Mouse (Mus musculus): ENCODE data around the gene Psg29. TPM values are rescaled to one million over a fixed set of nuclear protein-coding genes. Genes with fewer than 3 reads are reported as not detected.

The Psg29 gene
- not detected in 2 replicates for polyA plus RNA-seq (2015; fragmentation: Nextera tagmentation; extraction: Ambion mirVana)

- Histone ChIP-seq H3K36me3 (ENCODE audit: control insufficient read depth, insufficient read depth) (no peaks in the 10 kb centered on the region), H3K4me1 (ENCODE audit: control insufficient read depth, low read depth, low read length) (no peaks in the 10 kb centered on the region), H3K9ac (ENCODE audit: low read depth, low read length) (no peak within 1 kb of the TSS), H3K27ac (ENCODE audit: low read length) (no peak within 1 kb of the TSS), H3K4me3 (ENCODE audit: low read depth, low read length) (no peak within 1 kb of the TSS), H3K27me3 (ENCODE audit: control insufficient read depth, insufficient read depth, low read depth, low read length) (no peaks in the 10 kb centered on the region), H3K4me2 (ENCODE audit: low read depth, low read length) (no peak within 1 kb of the TSS), H3K9me3 (replicated peaks; ENCODE audit: control insufficient read depth, low read length) (no peaks in the 10 kb centered on the region)
- no peak for ATAC-seq (ENCODE audit: low read depth)
Measured at GRCm38 (mm10) chr7:17203177-17203576, at the start of gene Psg29. Gene Psg29, plus strand, starts transcription at chr7:17203477.

- Histone ChIP-seq H3K4me1 (ENCODE audit: control insufficient read depth, low read depth, low read length) (no peaks in the 10 kb centered on the region), H3K27ac (ENCODE audit: low read length) (no peak overlapping the region), H3K4me2 (ENCODE audit: low read depth, low read length) (no peak overlapping the region), H3K9ac (ENCODE audit: low read depth, low read length) (no peak overlapping the region), H3K36me3 (ENCODE audit: control insufficient read depth, insufficient read depth) (no peaks in the 10 kb centered on the region), H3K9me3 (replicated peaks; ENCODE audit: control insufficient read depth, low read length) (no peaks in the 10 kb centered on the region), H3K4me3 (ENCODE audit: low read depth, low read length) (no peak overlapping the region), H3K27me3 (ENCODE audit: control insufficient read depth, insufficient read depth, low read depth, low read length) (no peaks in the 10 kb centered on the region)
- ATAC-seq (ENCODE audit: low read depth): no peak
- 17% methylated on average over 2 of the region's 2 CpGs for WGBS (ENCODE audit: insufficient replicate concordance)
Measured at GRCm38 (mm10) chr7:17155634-17156033, 47.6 kb upstream of the Psg29 start.

GRCm38 (mm10) chr7:17156885-17157677 is 46.2 kb upstream of the Psg29 start:
- Histone ChIP-seq H3K36me3 (ENCODE audit: control insufficient read depth, insufficient read depth) (no peaks in the 10 kb centered on the region), H3K9me3 (replicated peaks; ENCODE audit: control insufficient read depth, low read length) (no peaks in the 10 kb centered on the region), H3K27ac (ENCODE audit: low read length) (no peak overlapping the region), H3K4me3 (ENCODE audit: low read depth, low read length) (no peak overlapping the region), H3K4me2 (ENCODE audit: low read depth, low read length) (no peak overlapping the region), H3K9ac (ENCODE audit: low read depth, low read length) (no peak overlapping the region), H3K27me3 (ENCODE audit: control insufficient read depth, insufficient read depth, low read depth, low read length) (no peaks in the 10 kb centered on the region), H3K4me1 (ENCODE audit: control insufficient read depth, low read depth, low read length) (no peaks in the 10 kb centered on the region)
- no peak for ATAC-seq (ENCODE audit: low read depth)
- 54% methylated on average over 3 of the region's 3 CpGs for WGBS (ENCODE audit: insufficient replicate concordance)

- no peak overlapping the region for H3K9ac ChIP-seq (ENCODE audit: low read depth, low read length)
- H3K27ac ChIP-seq (ENCODE audit: low read length): no peak overlapping the region
- no peaks in the 10 kb centered on the region for H3K27me3 ChIP-seq (ENCODE audit: control insufficient read depth, insufficient read depth, low read depth, low read length)
- H3K36me3 ChIP-seq (ENCODE audit: control insufficient read depth, insufficient read depth): no peaks in the 10 kb centered on the region
- H3K4me2 ChIP-seq (ENCODE audit: low read depth, low read length): no peak overlapping the region
- ATAC-seq (ENCODE audit: low read depth): no peak
- WGBS (ENCODE audit: insufficient replicate concordance): 62% methylated on average over 7 of the region's 7 CpGs
- H3K4me1 ChIP-seq (ENCODE audit: control insufficient read depth, low read depth, low read length): no peaks in the 10 kb centered on the region
- no peak overlapping the region for H3K4me3 ChIP-seq (ENCODE audit: low read depth, low read length)
- H3K9me3 ChIP-seq (replicated peaks; ENCODE audit: control insufficient read depth, low read length): no peaks in the 10 kb centered on the region
Measured at GRCm38 (mm10) chr7:17159011-17159410, 44.3 kb upstream of the Psg29 start.

GRCm38 (mm10) chr7:17171827-17172226 is 31.4 kb upstream of the Psg29 start:
- Histone ChIP-seq H3K9me3 (replicated peaks; ENCODE audit: control insufficient read depth, low read length) (no peaks in the 10 kb centered on the region), H3K27ac (ENCODE audit: low read length) (no peak overlapping the region), H3K9ac (ENCODE audit: low read depth, low read length) (no peak overlapping the region), H3K36me3 (ENCODE audit: control insufficient read depth, insufficient read depth) (no peaks in the 10 kb centered on the region), H3K4me3 (ENCODE audit: low read depth, low read length) (no peak overlapping the region), H3K4me1 (ENCODE audit: control insufficient read depth, low read depth, low read length) (no peaks in the 10 kb centered on the region), H3K4me2 (ENCODE audit: low read depth, low read length) (no peak overlapping the region), H3K27me3 (ENCODE audit: control insufficient read depth, insufficient read depth, low read depth, low read length) (no peaks in the 10 kb centered on the region)
- ATAC-seq (ENCODE audit: low read depth): no peak
- WGBS (ENCODE audit: insufficient replicate concordance): 41% methylated on average over 4 of the region's 4 CpGs

- Histone ChIP-seq H3K4me1 (ENCODE audit: control insufficient read depth, low read depth, low read length) (no peaks in the 10 kb centered on the region), H3K36me3 (ENCODE audit: control insufficient read depth, insufficient read depth) (no peaks in the 10 kb centered on the region), H3K27ac (ENCODE audit: low read length) (no peak overlapping the region), H3K9ac (ENCODE audit: low read depth, low read length) (no peak overlapping the region), H3K27me3 (ENCODE audit: control insufficient read depth, insufficient read depth, low read depth, low read length) (no peaks in the 10 kb centered on the region), H3K4me2 (ENCODE audit: low read depth, low read length) (no peak overlapping the region), H3K9me3 (replicated peaks; ENCODE audit: control insufficient read depth, low read length) (no peaks in the 10 kb centered on the region), H3K4me3 (ENCODE audit: low read depth, low read length) (no peak overlapping the region)
- WGBS (ENCODE audit: insufficient replicate concordance): 44% methylated on average over 3 of the region's 3 CpGs
- ATAC-seq (ENCODE audit: low read depth): no peak
Measured at GRCm38 (mm10) chr7:17205530-17206184, 2.4 kb downstream of the Psg29 start.

Other genes with a start within 250 kb of the Psg29 start
- gene Pnmal1, start 243.8 kb upstream of the Psg29 start, polyA plus RNA-seq (2015; fragmentation: Nextera tagmentation; extraction: Ambion mirVana): 0.02 and 0.05 TPM in 2 replicates
- gene Gm42372, start 220.4 kb upstream of the Psg29 start, polyA plus RNA-seq (2015; fragmentation: Nextera tagmentation; extraction: Ambion mirVana): 0.04 TPM in 2 replicates
- gene Ccdc8, start 210.8 kb upstream of the Psg29 start, polyA plus RNA-seq (2015; fragmentation: Nextera tagmentation; extraction: Ambion mirVana): 5.3 and 5.9 TPM in 2 replicates
- gene Ppp5c, start 175.6 kb upstream of the Psg29 start, polyA plus RNA-seq (2015; fragmentation: Nextera tagmentation; extraction: Ambion mirVana): 38.0 and 38.6 TPM in 2 replicates
- 36.0 and 43.3 TPM in 2 replicates for gene Hif3a, start 141.1 kb upstream of the Psg29 start, polyA plus RNA-seq (2015; fragmentation: Nextera tagmentation; extraction: Ambion mirVana)
- 0.20 and 0.25 TPM in 2 replicates for gene Psg16, start 129.4 kb upstream of the Psg29 start, polyA plus RNA-seq (2015; fragmentation: Nextera tagmentation; extraction: Ambion mirVana)
- 0.04 TPM in 1 of 2 replicates, not detected in the other for gene Ceacam3, start 53.2 kb upstream of the Psg29 start, polyA plus RNA-seq (2015; fragmentation: Nextera tagmentation; extraction: Ambion mirVana)

All from liver, embryonic 16.5 days (tissue).